Mouse (Mus musculus) embryonic fibroblast, embryonic 13.5 days (primary cell): Measurements from ENCODE around the gene Ccin.

Source experiments
- CTCF ChIP-seq: IDR thresholded peaks from 2 replicates; pipeline ENCODE4 v1.5.1; 2011; ENCODE audit warnings: mild to moderate bottlenecking, control low read depth, low read length, moderate library complexity, borderline replicate concordance; ENCODE audit not compliant: insufficient read depth
- POLR2A ChIP-seq: IDR thresholded peaks from 2 replicates; pipeline ENCODE4 v1.6.1; 2011; ENCODE audit warnings: low read depth, mild to moderate bottlenecking, control low read depth, low read length, moderate library complexity

GRCm38 (mm10) chr4:43980236-43980635, 3.0 kb upstream of the Ccin start:
- TF ChIP-seq POLR2A (no peak), CTCF (no peak)
